Mouse (Mus musculus) bone marrow macrophage, adult 2 months (primary cell): Measurements from ENCODE around the gene Fblim1. TPM values are rescaled to one million over a fixed set of nuclear protein-coding genes. Genes with fewer than 3 reads are reported as not detected.

Experiments used
- H3K27ac ChIP-seq: 2 replicates; pipeline ENCODE4 v1.5.1; 2012; ENCODE audit warnings: low read depth, low read length; ENCODE audit not compliant: insufficient read depth
- H3K4me1 ChIP-seq: 2 replicates; pipeline ENCODE4 v1.6.1; 2012; ENCODE audit warnings: low read length; ENCODE audit not compliant: control insufficient read depth, insufficient read depth
- H3K4me3 ChIP-seq: 2 replicates; pipeline ENCODE4 v1.5.1; 2012; ENCODE audit warnings: mild to moderate bottlenecking, low read length, moderate library complexity; ENCODE audit not compliant: insufficient read depth
- CTCF ChIP-seq: IDR thresholded peaks from 2 replicates; pipeline ENCODE4 v1.5.1; 2012; ENCODE audit warnings: low read depth, mild to moderate bottlenecking, low read length, moderate library complexity
- POLR2A ChIP-seq: IDR thresholded peaks from 2 replicates; pipeline ENCODE4 v1.6.1; 2012; ENCODE audit warnings: mild to moderate bottlenecking, low read depth, low read length, borderline replicate concordance
- polyA plus RNA-seq: library from polyadenylated mRNA; stranded (reverse); fragments of >200 nt; gene quantifications from 2 replicates; pipeline ENCODE4 v1.2.4, GENCODE M21; 2012; ENCODE audit not compliant: missing spikeins, insufficient read depth, insufficient read length

The Fblim1 gene
- 60.2 and 65.0 TPM in 2 replicates for polyA plus RNA-seq

DNA sequence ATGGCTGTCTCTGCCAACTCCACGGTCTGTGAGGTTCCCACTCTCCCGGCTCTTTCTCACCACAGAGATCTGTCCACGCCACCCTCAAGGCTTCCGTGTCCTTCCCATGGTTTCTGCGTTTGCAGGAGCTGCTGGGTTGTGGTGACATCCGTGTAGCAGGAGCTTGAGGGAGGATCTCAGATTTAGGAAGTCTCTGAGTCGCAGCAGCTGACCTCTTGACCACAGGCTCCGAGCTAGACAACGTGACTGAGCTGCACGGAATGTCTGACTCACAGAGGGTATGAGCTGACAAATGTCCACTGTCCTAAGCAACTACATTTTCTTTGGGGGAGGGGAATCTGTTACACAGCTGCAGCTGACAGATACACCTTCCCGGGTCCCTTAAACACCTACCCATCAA, at the start of gene Fblim1:
Gene Fblim1 (minus strand): TSS at position 236 of the 400 bp plus-strand sequence.
- no peak for TF ChIP-seq CTCF
- no peak for TF ChIP-seq POLR2A
- H3K27ac ChIP-seq = peak within 1 kb of the TSS; percentile 87
- peaks cover 59% of the 10 kb centered on the region for H3K4me1 ChIP-seq
- H3K4me3 ChIP-seq = peak within 1 kb of the TSS; percentile 64

- peaks cover 74% of the 10 kb centered on the region for H3K4me1 ChIP-seq
- TF ChIP-seq POLR2A (no peak), CTCF (no peak)
- H3K4me3 ChIP-seq = no peak overlapping the region
- 0 out of 2 replicates have a peak overlapping the region, but pooled peaks have one; percentile 6 for H3K27ac ChIP-seq
These were observed 48.6 kb upstream of the Fblim1 start for GRCm38 (mm10) chr4:141654509-141654908.

- Histone ChIP-seq H3K4me3 (no peak overlapping the region), H3K4me1 (peaks cover 67% of the 10 kb centered on the region), H3K27ac (no peak overlapping the region)
- TF ChIP-seq POLR2A = no peak
- TF ChIP-seq CTCF = no peak
These were observed 47.9 kb upstream of the Fblim1 start for GRCm38 (mm10) chr4:141653813-141654212.

DNA sequence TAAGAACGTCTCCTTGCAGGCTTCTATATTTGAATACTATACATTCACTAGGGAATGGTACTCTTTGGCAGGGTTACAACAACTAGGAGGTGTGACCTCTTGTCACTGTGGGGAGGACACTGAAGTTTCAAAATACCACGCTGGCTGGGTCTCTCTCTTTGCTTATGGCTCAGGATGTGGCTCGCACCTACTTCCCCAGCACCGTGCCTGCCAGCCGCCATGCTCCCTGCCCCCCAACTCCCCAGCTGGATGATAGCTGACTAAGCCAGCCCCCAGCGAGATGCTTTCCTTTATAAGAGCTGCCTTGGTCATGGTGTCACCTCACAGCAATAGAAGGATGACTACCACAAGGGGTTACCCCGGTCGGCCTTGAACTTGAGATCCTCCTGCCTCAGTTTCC, 47.1 kb upstream of the Fblim1 start:
- no peak overlapping the region for H3K4me3 ChIP-seq
- H3K27ac ChIP-seq = no peak overlapping the region
- TF ChIP-seq CTCF (no peak), POLR2A (no peak)
- peaks cover 60% of the 10 kb centered on the region for H3K4me1 ChIP-seq

DNA sequence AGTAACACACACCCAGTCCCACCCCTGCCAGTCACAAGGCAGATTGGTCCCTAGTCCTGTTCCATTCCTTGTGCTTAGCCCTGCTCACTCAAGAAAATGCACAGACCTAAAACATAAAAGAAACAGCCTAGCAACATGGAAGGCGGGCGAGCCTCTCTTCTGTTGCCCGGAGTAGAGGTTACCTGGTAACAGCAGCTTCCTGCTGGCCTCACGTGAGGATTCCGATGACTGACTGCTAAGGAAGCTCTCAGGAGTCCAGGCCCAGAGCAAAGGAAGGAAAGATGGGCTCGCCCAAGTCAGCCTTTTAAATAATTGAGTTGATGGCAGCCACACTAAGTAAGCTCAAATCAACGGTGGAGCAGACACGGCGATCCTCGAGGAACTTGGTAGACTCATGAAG, 46.0 kb upstream of the Fblim1 start:
- Histone ChIP-seq H3K4me1 (peaks cover 56% of the 10 kb centered on the region), H3K4me3 (no peak overlapping the region), H3K27ac (peak overlapping the region; percentile 4)
- TF ChIP-seq CTCF = no peak

DNA sequence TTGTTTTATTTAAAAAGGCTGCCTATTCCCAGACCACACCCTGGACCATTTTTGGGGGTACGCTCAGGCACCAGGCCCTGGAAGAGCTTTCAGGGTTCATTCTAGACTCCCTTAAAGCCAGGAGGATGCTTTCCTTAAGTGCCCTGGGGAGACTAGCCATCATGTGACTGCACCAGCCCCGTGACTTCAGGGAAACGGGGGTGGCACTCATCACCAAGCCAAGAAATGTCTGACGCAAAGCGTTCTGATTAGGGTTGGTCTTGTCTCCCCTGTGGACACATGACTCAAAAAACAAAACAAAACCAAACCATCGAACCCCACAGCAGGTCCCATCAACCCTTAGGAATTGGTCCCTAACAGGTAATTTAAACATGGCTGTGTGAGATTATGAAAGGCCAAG, 45.4 kb upstream of the Fblim1 start:
- peaks cover 56% of the 10 kb centered on the region for H3K4me1 ChIP-seq
- TF ChIP-seq CTCF (no peak), POLR2A (no peak)
- peak overlapping the region; percentile 4 for H3K27ac ChIP-seq
- H3K4me3 ChIP-seq = no peak overlapping the region

- TF ChIP-seq POLR2A = no peak
- TF ChIP-seq CTCF = no peak
- Histone ChIP-seq H3K4me3 (no peak overlapping the region), H3K27ac (no peak overlapping the region), H3K4me1 (peaks cover 62% of the 10 kb centered on the region)
These were observed 43.3 kb upstream of the Fblim1 start for GRCm38 (mm10) chr4:141649244-141649643.

GRCm38 (mm10) chr4:141648262-141648661, 42.4 kb upstream of the Fblim1 start:
- no peak for TF ChIP-seq CTCF
- TF ChIP-seq POLR2A = no peak
- Histone ChIP-seq H3K4me3 (no peak overlapping the region), H3K27ac (no peak overlapping the region), H3K4me1 (peaks cover 58% of the 10 kb centered on the region)

GRCm38 (mm10) chr4:141647187-141647586, 41.3 kb upstream of the Fblim1 start:
- H3K27ac ChIP-seq = peak overlapping the region; percentile 90
- TF ChIP-seq CTCF (no peak), POLR2A (no peak)
- H3K4me3 ChIP-seq = no peak overlapping the region
- H3K4me1 ChIP-seq = peaks cover 57% of the 10 kb centered on the region

- Histone ChIP-seq H3K4me3 (no peak overlapping the region), H3K4me1 (peaks cover 53% of the 10 kb centered on the region), H3K27ac (peak overlapping the region; percentile 90)
- TF ChIP-seq POLR2A (no peak), CTCF (no peak)
These were observed 40.1 kb upstream of the Fblim1 start for GRCm38 (mm10) chr4:141645988-141646387.
